Mouse (Mus musculus) left cerebral cortex, postnatal 4 days (tissue): ENCODE measurements at regions not wholly inside any gene's neighbourhood (a gene's known extent, or its start where the extent isn't known, plus 50 kb on each side); places are given as distances from the start of the nearest gene placed in this dataset.

Experiments used
- DNase-seq: peaks from one replicate; pipeline ENCODE4 v3.0.0-alpha.2; 2022
- intact Hi-C: fragments of 180-260 bp; cut with DNase I; formaldehyde crosslinking; loops from one replicate; pipeline ENCODE4 v1.15.1; 2025

GRCm38 (mm10) chr14:47989315-47989714, 131.3 kb upstream of the Peli2 start:
- DNase-seq, result peak; percentile 92

GRCm38 (mm10) chr14:47990716-47991115, 129.9 kb upstream of the Peli2 start:
- intact Hi-C loops, result no loop called here
- no peak for DNase-seq

More at GRCm38 (mm10) chr14:47989315-47989714, 131.3 kb upstream of the Peli2 start:
- intact Hi-C loops, result no loop called here

DNA sequence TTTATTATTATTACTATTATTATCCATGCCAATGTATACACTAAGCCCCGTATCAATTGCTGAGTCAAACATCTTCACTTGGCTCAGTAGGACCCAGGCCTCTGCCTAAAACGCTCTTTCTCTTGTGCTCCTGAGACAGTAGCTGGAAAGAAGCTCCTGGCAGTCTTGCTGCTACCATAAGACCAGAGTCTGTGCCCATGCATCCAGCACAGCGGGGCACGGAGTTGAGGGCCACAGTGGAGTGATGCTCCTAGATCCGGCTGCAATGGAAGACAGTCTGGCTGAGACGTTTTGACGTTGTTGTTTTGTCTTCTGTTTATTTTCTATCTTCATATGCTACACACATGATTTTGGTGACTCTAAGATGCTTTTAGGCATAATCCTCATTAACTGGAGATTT, 129.1 kb upstream of the Peli2 start:
- intact Hi-C loops, result no loop called here
- no peak for DNase-seq

- no peak for DNase-seq
- intact Hi-C loops, result no loop called here
These were observed 128.5 kb upstream of the Peli2 start for GRCm38 (mm10) chr14:47992091-47992490.

GRCm38 (mm10) chr14:47992851-47993250, 127.8 kb upstream of the Peli2 start:
- intact Hi-C loops, result no loop called here
- no peak for DNase-seq

GRCm38 (mm10) chr14:47998936-47999335, 121.7 kb upstream of the Peli2 start:
- DNase-seq, result no peak
- intact Hi-C loops, result no loop called here

- intact Hi-C loops, result no loop called here
- DNase-seq, result no peak
These were observed 115.3 kb upstream of the Peli2 start for GRCm38 (mm10) chr14:48005092-48005928.

DNA sequence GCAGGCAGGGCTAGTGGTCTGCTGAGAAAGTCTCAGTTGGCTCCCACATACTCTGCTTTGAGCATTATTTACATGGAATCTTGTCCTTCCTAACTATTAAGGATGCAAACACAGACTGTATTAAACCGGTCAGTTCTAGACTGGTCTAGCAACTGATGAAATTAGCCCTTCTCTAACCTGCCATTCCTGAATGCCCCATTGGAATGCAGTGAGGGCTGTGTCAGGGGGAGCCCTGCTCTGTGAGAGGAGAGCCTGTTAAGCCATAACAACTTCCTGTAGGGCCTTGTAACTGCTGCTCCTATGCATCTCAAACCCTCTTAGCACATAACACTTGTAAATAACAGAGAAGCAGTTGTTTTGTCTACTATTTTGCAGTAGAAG, 114.7 kb upstream of the Peli2 start:
- no peak for DNase-seq
- intact Hi-C loops, result no loop called here

- intact Hi-C loops, result no loop called here
- peak; percentile 60 for DNase-seq
These were observed 108.0 kb upstream of the Peli2 start for GRCm38 (mm10) chr14:48012361-48013215.

- intact Hi-C loops, result no loop called here
- DNase-seq, result peak; percentile 54
These were observed 107.2 kb upstream of the Peli2 start for GRCm38 (mm10) chr14:48013431-48013830.

DNA sequence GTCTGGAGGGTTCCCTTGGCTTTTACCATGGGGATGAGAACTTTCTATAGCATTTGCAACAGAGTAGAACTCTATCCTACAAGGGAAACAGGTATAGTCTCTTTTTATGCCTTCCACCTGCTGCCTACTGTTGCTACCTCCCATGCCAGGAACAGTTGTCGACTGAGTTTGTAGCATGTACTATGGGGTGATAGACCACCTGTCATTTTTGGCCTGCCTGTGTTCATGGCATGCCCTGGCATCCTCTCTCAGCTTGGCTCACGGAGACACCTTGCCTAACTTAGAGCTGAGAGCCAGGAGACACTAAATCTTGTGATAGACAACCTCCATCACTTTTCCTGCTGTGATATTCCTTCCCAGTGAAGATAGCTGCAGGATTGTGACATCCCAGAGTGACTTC, 105.8 kb upstream of the Peli2 start:
- DNase-seq, result no peak
- intact Hi-C loops, result no loop called here

GRCm38 (mm10) chr14:48017971-48018370, 102.7 kb upstream of the Peli2 start:
- intact Hi-C loops, result no loop called here
- no peak for DNase-seq

DNA sequence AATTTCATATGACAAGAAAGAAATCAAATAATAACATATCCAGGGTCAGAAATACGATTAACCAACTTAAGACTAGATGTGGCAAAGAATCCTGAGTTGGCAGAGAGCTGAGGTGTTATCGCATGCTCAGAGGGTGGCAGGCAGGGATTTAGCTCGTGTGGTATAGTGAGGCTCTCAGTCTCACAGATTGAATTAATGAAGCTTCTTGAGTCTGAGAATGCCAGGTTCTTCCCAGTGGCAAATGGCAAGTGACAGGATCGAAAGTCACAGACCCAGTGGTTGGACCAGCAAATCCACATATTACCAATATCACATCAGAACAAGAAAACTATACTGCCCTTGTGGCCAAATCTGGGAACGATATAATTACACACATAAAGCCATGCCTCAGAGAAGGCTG, 101.3 kb upstream of the Peli2 start:
- intact Hi-C loops, result no loop called here
- no peak for DNase-seq

DNA sequence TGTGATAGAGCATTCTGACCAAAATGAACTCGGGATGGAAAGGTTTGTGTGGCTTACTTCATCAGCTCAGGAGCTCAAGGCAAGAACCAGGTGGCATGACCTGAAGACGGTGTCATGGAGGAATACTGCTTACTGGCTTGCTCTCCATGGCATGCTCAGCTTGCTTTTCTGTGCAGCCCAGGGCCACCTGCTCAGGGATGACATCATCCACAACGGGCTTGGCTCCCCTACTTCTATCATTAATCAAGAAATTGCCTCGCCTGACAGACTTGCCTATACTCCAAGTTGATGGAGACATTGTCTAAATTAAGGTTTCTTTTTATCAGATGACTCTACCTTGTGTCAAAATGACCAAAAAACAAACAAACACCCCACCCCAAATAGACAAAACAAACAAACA, 98.4 kb upstream of the Peli2 start:
- intact Hi-C loops, result no loop called here
- DNase-seq, result no peak

DNA sequence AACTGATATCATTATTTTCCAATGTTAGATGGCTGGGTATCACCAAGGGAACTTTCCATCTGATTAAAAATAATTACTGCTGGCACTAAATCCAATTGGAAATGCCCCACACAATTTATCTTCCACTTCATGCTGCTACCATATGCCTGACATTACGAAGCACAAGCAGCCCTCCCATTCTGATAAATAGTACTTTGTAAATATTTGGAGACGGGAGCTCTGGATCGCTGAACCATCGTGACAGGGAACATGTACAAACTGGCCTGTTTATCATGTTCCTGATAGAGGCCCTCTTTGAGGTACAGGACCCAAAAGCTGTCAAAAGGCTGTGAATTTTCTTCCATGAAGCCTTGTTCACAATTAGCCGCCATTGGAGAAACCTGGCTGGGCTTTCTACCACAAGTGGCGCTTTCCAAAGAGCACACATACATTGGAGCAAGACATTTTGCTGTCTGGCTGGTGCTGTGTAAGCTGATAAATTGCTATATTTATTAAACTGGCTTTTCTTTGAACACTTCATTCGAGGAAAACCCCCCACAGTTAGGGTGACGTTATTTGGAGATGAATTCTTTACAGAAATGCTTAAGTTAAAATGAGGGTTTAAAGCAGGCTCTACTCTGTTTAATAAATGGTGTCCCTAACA, 96.5 kb upstream of the Peli2 start:
- DNase-seq, result no peak
- intact Hi-C loops, result no loop called here

GRCm38 (mm10) chr14:48039286-48039790, 81.3 kb upstream of the Peli2 start:
- DNase-seq, result no peak
- intact Hi-C loops, result no loop called here

GRCm38 (mm10) chr14:48046094-48046493, 74.5 kb upstream of the Peli2 start:
- intact Hi-C loops, result no loop called here
- DNase-seq, result no peak

GRCm38 (mm10) chr14:48046831-48047230, 73.8 kb upstream of the Peli2 start:
- DNase-seq, result no peak

GRCm38 (mm10) chr14:48049698-48050459, 70.7 kb upstream of the Peli2 start:
- intact Hi-C loops, result no loop called here
- no peak for DNase-seq

More at GRCm38 (mm10) chr14:48046831-48047230, 73.8 kb upstream of the Peli2 start:
- intact Hi-C loops, result no loop called here

DNA sequence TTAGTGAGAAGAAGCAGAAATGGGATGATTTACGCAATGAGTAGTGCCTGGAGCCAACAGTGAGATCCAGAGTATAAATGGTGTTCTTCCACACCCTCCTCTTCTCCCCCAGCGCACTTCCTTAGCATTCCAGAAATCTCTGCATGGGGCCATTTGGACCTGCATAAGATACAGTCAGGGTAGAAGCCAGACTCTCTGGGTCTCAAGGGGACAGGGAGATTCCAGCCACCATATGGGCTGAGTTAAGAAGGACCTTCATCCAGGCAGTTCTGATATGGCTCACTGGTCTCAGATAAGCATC, 70.2 kb upstream of the Peli2 start:
- DNase-seq, result no peak
- intact Hi-C loops, result no loop called here

DNA sequence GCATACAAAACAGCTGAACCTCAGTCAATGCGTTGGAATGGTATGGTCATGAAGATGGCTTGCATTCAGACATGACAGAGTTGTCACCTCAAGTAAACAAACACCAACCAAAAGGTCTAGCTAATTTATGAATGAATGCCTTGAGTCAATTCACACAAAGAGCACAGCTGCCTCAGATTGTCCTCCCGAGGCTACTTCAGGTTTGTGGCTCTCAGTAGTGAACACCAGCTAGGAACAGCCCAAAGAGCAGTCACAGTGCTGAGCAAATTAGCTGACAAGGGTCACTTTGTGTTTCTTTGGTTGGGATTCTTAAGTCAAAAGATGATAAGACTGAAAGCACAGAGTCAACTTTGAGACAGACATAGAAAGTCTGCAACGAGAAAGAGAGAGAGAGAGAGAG, 68.7 kb upstream of the Peli2 start:
- intact Hi-C loops, result no loop called here
- DNase-seq, result no peak
